12 mouse cellular contexts compared by ENCODE assay signal in genomic region chr5:120534686-120535075, GRCm38 (mm10). TPM values are rescaled to one million over a fixed set of nuclear protein-coding genes. Genes with fewer than 3 reads are reported as not detected.
A peak's percentile ranks its signal among the peaks of the same experiment; 100 is the strongest.
DNase-seq lines count a peak whose midpoint lies in the region; ATAC-seq and TF ChIP-seq lines count a peak whose summit lies in the region.
"Had no signal": no experiment of that assay in that cellular context is flagged by ENCODE, and none has a peak within 500 bp of the region (broad histone marks: within the 10 kb centered on the region; RNA-seq: fewer than 3 reads in every experiment).

No protein-coding gene starts in this region.

- H3K27me3 ChIP-seq in kidney, postnatal 0 days (ENCODE audit: insufficient read depth, low read length), result no peaks in the 10 kb centered on the region
- H3K27me3 ChIP-seq in embryonic facial prominence, embryonic 14.5 days (replicated peaks; ENCODE audit: control insufficient read depth, insufficient read depth, low read length), result no peaks in the 10 kb centered on the region
- no peaks in the 10 kb centered on the region for H3K27me3 ChIP-seq in intestine, postnatal 0 days (replicated peaks; ENCODE audit: control insufficient read depth, insufficient read depth, low read length)
- H3K27me3 ChIP-seq in neural tube, embryonic 14.5 days (ENCODE audit: control insufficient read depth, insufficient read depth, low read length), result no peaks in the 10 kb centered on the region
- H3K27me3 ChIP-seq: heart, embryonic 15.5 days had no signal

- no peaks in the 10 kb centered on the region for H3K9me3 ChIP-seq in kidney, postnatal 0 days (replicated peaks; ENCODE audit: low read length)
- no peaks in the 10 kb centered on the region for H3K9me3 ChIP-seq in embryonic facial prominence, embryonic 14.5 days (ENCODE audit: control insufficient read depth, low read length)
- no peaks in the 10 kb centered on the region for H3K9me3 ChIP-seq in intestine, postnatal 0 days (ENCODE audit: control insufficient read depth)
- no peaks in the 10 kb centered on the region for H3K9me3 ChIP-seq in neural tube, embryonic 14.5 days (ENCODE audit: control insufficient read depth, low read length)
- H3K9me3 ChIP-seq: heart, embryonic 15.5 days had no signal

- H3K9ac ChIP-seq in kidney, postnatal 0 days (ENCODE audit: low read depth, low read length), result no peak overlapping the region; the same call in 1 of the 2 replicates
- peak overlapping the region; percentile 19; the same call in 1 of the 2 replicates for H3K9ac ChIP-seq in embryonic facial prominence, embryonic 14.5 days (ENCODE audit: low read depth, low read length)
- H3K9ac ChIP-seq in intestine, postnatal 0 days (ENCODE audit: low read depth, low read length), result no peak overlapping the region
- 0 out of 2 replicates have a peak overlapping the region, but pooled peaks have one; percentile 11 for H3K9ac ChIP-seq in neural tube, embryonic 14.5 days (replicated peaks; ENCODE audit: low read depth, low read length)
- H3K9ac ChIP-seq: heart, embryonic 15.5 days had no signal

- H3K4me1 ChIP-seq in kidney, postnatal 0 days (replicated peaks; ENCODE audit: insufficient read depth, low read length), result peaks cover 15% of the 10 kb centered on the region; the same call in 1 of the 2 replicates
- peaks cover 19% of the 10 kb centered on the region for H3K4me1 ChIP-seq in embryonic facial prominence, embryonic 14.5 days (ENCODE audit: control insufficient read depth, insufficient read depth, low read length)
- no peaks in the 10 kb centered on the region for H3K4me1 ChIP-seq in intestine, postnatal 0 days (replicated peaks; ENCODE audit: control insufficient read depth, insufficient read depth, low read length)
- H3K4me1 ChIP-seq in neural tube, embryonic 14.5 days (ENCODE audit: control insufficient read depth, insufficient read depth, low read length), result peaks cover 12% of the 10 kb centered on the region

- no peak for TF ChIP-seq CTCF in kidney, postnatal 0 days (IDR thresholded peaks at IDR 0.05; ENCODE audit: low read depth)
- TF ChIP-seq CTCF in intestine, postnatal 0 days (IDR thresholded peaks at IDR 0.05; ENCODE audit: low read depth), result no peak

- peaks cover 45% of the 10 kb centered on the region for H3K36me3 ChIP-seq in kidney, postnatal 0 days (ENCODE audit: insufficient read depth, low read length)
- peaks cover 32% of the 10 kb centered on the region for H3K36me3 ChIP-seq in embryonic facial prominence, embryonic 14.5 days (ENCODE audit: control insufficient read depth, insufficient read depth, low read length)
- peaks cover 33% of the 10 kb centered on the region for H3K36me3 ChIP-seq in intestine, postnatal 0 days (ENCODE audit: control insufficient read depth, insufficient read depth)
- H3K36me3 ChIP-seq in neural tube, embryonic 14.5 days (ENCODE audit: control insufficient read depth, insufficient read depth, low read length), result peaks cover 11% of the 10 kb centered on the region

- no peak overlapping the region for H3K4me3 ChIP-seq in kidney, postnatal 0 days (replicated peaks; ENCODE audit: low read depth, low read length)
- H3K4me3 ChIP-seq in embryonic facial prominence, embryonic 14.5 days (ENCODE audit: low read depth, low read length), result no peak overlapping the region
- no peak overlapping the region for H3K4me3 ChIP-seq in intestine, postnatal 0 days (ENCODE audit: low read depth, low read length)
- H3K4me3 ChIP-seq in neural tube, embryonic 14.5 days (ENCODE audit: low read depth, low read length), result no peak overlapping the region
- H3K4me3 ChIP-seq: heart, embryonic 15.5 days had no signal

- peak overlapping the region; percentile 69 for H3K27ac ChIP-seq in kidney, postnatal 0 days
- peak overlapping the region; percentile 55 for H3K27ac ChIP-seq in embryonic facial prominence, embryonic 14.5 days (replicated peaks; ENCODE audit: low read depth, low read length)
- no peak overlapping the region for H3K27ac ChIP-seq in intestine, postnatal 0 days (ENCODE audit: low read depth, low read length)
- H3K27ac ChIP-seq in neural tube, embryonic 14.5 days (ENCODE audit: low read depth, low read length), result peak overlapping the region; percentile 58
- H3K27ac ChIP-seq: heart, embryonic 15.5 days had no signal

- WGBS in kidney, postnatal 0 days, result 21% methylated on average over 2 of the region's 2 CpGs
- 29% methylated on average over 2 of the region's 2 CpGs for WGBS in embryonic facial prominence, embryonic 14.5 days
- WGBS in intestine, postnatal 0 days, result 77% methylated on average over 2 of the region's 2 CpGs
- WGBS in neural tube, embryonic 14.5 days, result 23% methylated on average over 2 of the region's 2 CpGs

- ATAC-seq in kidney, postnatal 0 days (replicated peaks; ENCODE audit: low FRiP score, low read depth), result peak; percentile 17; the same call in 1 of the 2 replicates
- peak; percentile 39 for ATAC-seq in embryonic facial prominence, embryonic 14.5 days (ENCODE audit: low read depth)
- ATAC-seq in intestine, postnatal 0 days, result 0 out of 2 replicates have a peak, but pooled peaks have one; percentile 5
- ATAC-seq in neural tube, embryonic 14.5 days (ENCODE audit: low read depth), result peak; percentile 44

- DNase-seq in kidney, postnatal 0 days (ENCODE audit: low spot score), result peak; percentile 64
- DNase-seq in kidney, postnatal 4 days, result no peak
- DNase-seq in embryonic facial prominence, embryonic 14.5 days (ENCODE audit: low spot score), result peak; percentile 81
- DNase-seq in c-Kit-positive CD71-positive TER-119-positive erythroid progenitor cells, embryonic 14.5 days (ENCODE audit: low spot score), result no peak
- no peak for DNase-seq in cerebellum, adult 9-10 months
- DNase-seq in urinary bladder, postnatal 10 days (ENCODE audit: low spot score), result no peak
- DNase-seq: kidney, adult 2 months; left cerebral cortex, postnatal 4 days had no signal

- no peak overlapping the region for H3K4me2 ChIP-seq in kidney, postnatal 0 days (ENCODE audit: low read length)
- H3K4me2 ChIP-seq in embryonic facial prominence, embryonic 14.5 days (ENCODE audit: low read depth, low read length), result no peak overlapping the region
- no peak overlapping the region for H3K4me2 ChIP-seq in intestine, postnatal 0 days (replicated peaks; ENCODE audit: low read depth)
- H3K4me2 ChIP-seq in neural tube, embryonic 14.5 days (ENCODE audit: low read depth, low read length), result no peak overlapping the region
- H3K4me2 ChIP-seq: heart, embryonic 15.5 days had no signal

RNA-seq across cellular contexts. Expression of gene Slc8b1, which starts 23.7 kb away (rescaled TPM):
- 9.5 and 9.8 TPM in 2 replicates for polyA plus RNA-seq in kidney, postnatal 0 days (2015; fragmentation: Nextera tagmentation; extraction: Ambion mirVana)
- polyA plus RNA-seq in embryonic facial prominence, embryonic 14.5 days (2014; fragmentation: Nextera tagmentation; extraction: Ambion mirVana), result 3.5 and 5.7 TPM in 2 replicates
- 4.1 and 4.4 TPM in 2 replicates for polyA plus RNA-seq in intestine, postnatal 0 days (2015; fragmentation: Nextera tagmentation; extraction: Ambion mirVana)
- 0.95 and 2.1 TPM in 2 replicates for polyA plus RNA-seq in neural tube, embryonic 14.5 days (2014; fragmentation: Nextera tagmentation; extraction: Ambion mirVana)

RNA-seq across cellular contexts. Expression of gene Plbd2, which starts 31.3 kb away (rescaled TPM):
- polyA plus RNA-seq in kidney, postnatal 0 days (2015; fragmentation: Nextera tagmentation; extraction: Ambion mirVana), result 73.7 and 78.2 TPM in 2 replicates
- 47.0 and 53.1 TPM in 2 replicates for polyA plus RNA-seq in embryonic facial prominence, embryonic 14.5 days (2014; fragmentation: Nextera tagmentation; extraction: Ambion mirVana)
- 63.6 and 67.2 TPM in 2 replicates for polyA plus RNA-seq in intestine, postnatal 0 days (2015; fragmentation: Nextera tagmentation; extraction: Ambion mirVana)
- 30.8 and 30.9 TPM in 2 replicates for polyA plus RNA-seq in neural tube, embryonic 14.5 days (2014; fragmentation: Nextera tagmentation; extraction: Ambion mirVana)

RNA-seq across cellular contexts. Expression of gene Tpcn1, which starts 53.8 kb away (rescaled TPM):
- 34.6 and 35.4 TPM in 2 replicates for polyA plus RNA-seq in kidney, postnatal 0 days (2015; fragmentation: Nextera tagmentation; extraction: Ambion mirVana)
- polyA plus RNA-seq in embryonic facial prominence, embryonic 14.5 days (2014; fragmentation: Nextera tagmentation; extraction: Ambion mirVana), result 24.8 and 26.7 TPM in 2 replicates
- polyA plus RNA-seq in intestine, postnatal 0 days (2015; fragmentation: Nextera tagmentation; extraction: Ambion mirVana), result 31.5 and 35.6 TPM in 2 replicates
- 14.8 and 18.5 TPM in 2 replicates for polyA plus RNA-seq in neural tube, embryonic 14.5 days (2014; fragmentation: Nextera tagmentation; extraction: Ambion mirVana)

RNA-seq across cellular contexts. Expression of gene Iqcd, which starts 54.1 kb away (rescaled TPM):
- polyA plus RNA-seq in kidney, postnatal 0 days (2015; fragmentation: Nextera tagmentation; extraction: Ambion mirVana), result 1.1 and 1.4 TPM in 2 replicates
- polyA plus RNA-seq in embryonic facial prominence, embryonic 14.5 days (2014; fragmentation: Nextera tagmentation; extraction: Ambion mirVana), result 0.60 and 1.7 TPM in 2 replicates
- polyA plus RNA-seq in intestine, postnatal 0 days (2015; fragmentation: Nextera tagmentation; extraction: Ambion mirVana), result 0.30 and 0.47 TPM in 2 replicates
- polyA plus RNA-seq in neural tube, embryonic 14.5 days (2014; fragmentation: Nextera tagmentation; extraction: Ambion mirVana), result 0.62 and 1.3 TPM in 2 replicates

RNA-seq across cellular contexts. Expression of gene Sds, which starts 58.4 kb away (rescaled TPM):
- polyA plus RNA-seq in kidney, postnatal 0 days (2015; fragmentation: Nextera tagmentation; extraction: Ambion mirVana), result not detected in 2 replicates
- polyA plus RNA-seq in embryonic facial prominence, embryonic 14.5 days (2014; fragmentation: Nextera tagmentation; extraction: Ambion mirVana), result not detected in 2 replicates
- not detected in 2 replicates for polyA plus RNA-seq in intestine, postnatal 0 days (2015; fragmentation: Nextera tagmentation; extraction: Ambion mirVana)
- 0.29 TPM in 1 of 2 replicates, not detected in the other for polyA plus RNA-seq in neural tube, embryonic 14.5 days (2014; fragmentation: Nextera tagmentation; extraction: Ambion mirVana)
- polyA plus RNA-seq: embryonic facial prominence, embryonic 11.5 days; heart, embryonic 15.5 days; kidney, adult 2 months had no signal

Comparison
In these comparisons a context has a peak if more than half of its experiments do, and no peak if none do; other contexts are left out.
1. DNase-seq: peak in kidney, postnatal 0 days (single experiment) and embryonic facial prominence, embryonic 14.5 days (single experiment); none in kidney, postnatal 4 days (0 of 2), c-Kit-positive CD71-positive TER-119-positive erythroid progenitor cells, embryonic 14.5 days (single experiment), cerebellum, adult 9-10 months (single experiment) and urinary bladder, postnatal 10 days (single experiment).
2. H3K9ac ChIP-seq: peak in embryonic facial prominence, embryonic 14.5 days (single experiment) and neural tube, embryonic 14.5 days (single experiment); none in kidney, postnatal 0 days (single experiment) and intestine, postnatal 0 days (single experiment).
3. Peak in every context shown above with its lines, with median percentiles within 50 percentile points of each other: ATAC-seq.